8 mouse cellular contexts compared by ENCODE assay signal in genomic region chr9:80386000-80386399, GRCm38 (mm10).
DNase-seq lines count a peak whose midpoint lies in the region; ATAC-seq and TF ChIP-seq lines count a peak whose summit lies in the region.

No protein-coding gene starts in this region.

- TF ChIP-seq POLR2A in thymus, adult 2 months (IDR thresholded peaks at IDR 0.05; ENCODE audit: control insufficient read depth, extremely low read depth, insufficient read depth, low read length, poor library complexity), result no peak

- no peaks in the 10 kb centered on the region for H3K36me3 ChIP-seq in midbrain, embryonic 12.5 days
- no peaks in the 10 kb centered on the region for H3K36me3 ChIP-seq in midbrain, embryonic 16.5 days (ENCODE audit: control insufficient read depth, insufficient read depth, low read length)
- H3K36me3 ChIP-seq in thymus, adult 2 months (ENCODE audit: control insufficient read depth, insufficient read depth, low read length), result no peaks in the 10 kb centered on the region

- H3K4me2 ChIP-seq in midbrain, embryonic 12.5 days (replicated peaks), result no peak overlapping the region
- H3K4me2 ChIP-seq in midbrain, embryonic 16.5 days (ENCODE audit: low read length), result no peak overlapping the region

- H3K4me3 ChIP-seq in midbrain, embryonic 12.5 days, result no peak overlapping the region
- H3K4me3 ChIP-seq in midbrain, embryonic 16.5 days (ENCODE audit: low read depth, low read length), result no peak overlapping the region
- no peak overlapping the region for H3K4me3 ChIP-seq in thymus, adult 2 months (ENCODE audit: control insufficient read depth, insufficient read depth, low read length)

- no peak overlapping the region for H3K9ac ChIP-seq in midbrain, embryonic 12.5 days (replicated peaks)
- H3K9ac ChIP-seq in midbrain, embryonic 16.5 days (ENCODE audit: low read depth, low read length), result no peak overlapping the region

- 0 out of 2 replicates have a peak, but pooled peaks have one; percentile 47 for ATAC-seq in midbrain, embryonic 12.5 days (ENCODE audit: low FRiP score, low read depth)
- ATAC-seq in midbrain, embryonic 16.5 days, result no peak
- ATAC-seq in inflammation-experienced regulatory T-cells, adult 6 months, result peak; percentile 75

- H3K4me1 ChIP-seq in midbrain, embryonic 12.5 days, result peaks cover 4% of the 10 kb centered on the region; the same call in 1 of the 2 replicates
- no peaks in the 10 kb centered on the region for H3K4me1 ChIP-seq in midbrain, embryonic 16.5 days (ENCODE audit: control insufficient read depth, insufficient read depth, low read length)
- H3K4me1 ChIP-seq in thymus, adult 2 months (replicated peaks; ENCODE audit: control insufficient read depth, insufficient read depth, low read length), result no peaks in the 10 kb centered on the region

- peak; percentile 3 for DNase-seq in cerebellum, adult 11 months
- no peak for DNase-seq in cerebellum, adult 11-12 months
- DNase-seq in cerebellum, postnatal 10 days, result peak; percentile 56 to 61
- DNase-seq in lung, postnatal 14 days, result peak; percentile 22
- DNase-seq in thymus, adult 2 months, result peak; percentile 49

- WGBS in midbrain, embryonic 12.5 days, result 47% methylated on average over 7 of the region's 7 CpGs
- 44% methylated on average over 7 of the region's 7 CpGs for WGBS in midbrain, embryonic 16.5 days
- WGBS in thymus, adult 2 months, result 52% methylated on average over 7 of the region's 7 CpGs

- no peaks in the 10 kb centered on the region for H3K27me3 ChIP-seq in midbrain, embryonic 12.5 days
- no peaks in the 10 kb centered on the region for H3K27me3 ChIP-seq in midbrain, embryonic 16.5 days (ENCODE audit: control insufficient read depth, insufficient read depth, low read depth, low read length)
- no peaks in the 10 kb centered on the region for H3K27me3 ChIP-seq in thymus, adult 2 months (ENCODE audit: control insufficient read depth, insufficient read depth, low read length)

- TF ChIP-seq CTCF in thymus, adult 2 months (IDR thresholded peaks at IDR 0.05; ENCODE audit: borderline replicate concordance, control insufficient read depth, extremely low read depth, insufficient read depth, low read length, poor library complexity), result peak; percentile 33; the same call in 1 of the 2 replicates

- H3K9me3 ChIP-seq in midbrain, embryonic 12.5 days, result no peaks in the 10 kb centered on the region
- no peaks in the 10 kb centered on the region for H3K9me3 ChIP-seq in midbrain, embryonic 16.5 days (replicated peaks; ENCODE audit: control insufficient read depth, low read length, poor library complexity, severe bottlenecking)

- H3K27ac ChIP-seq in midbrain, embryonic 12.5 days (replicated peaks), result no peak overlapping the region
- H3K27ac ChIP-seq in midbrain, embryonic 16.5 days (ENCODE audit: low read length), result no peak overlapping the region
- no peak overlapping the region for H3K27ac ChIP-seq in thymus, adult 2 months (ENCODE audit: control insufficient read depth, insufficient read depth, low read length)
